Mouse (Mus musculus) lung, adult 18-20 months (tissue): ENCODE data around the gene Hist1h2br.
"Not testable (repeated sequence)": the region's sequence is repeated elsewhere in the genome, so short reads cannot be mapped to it uniquely, and the experiment has no call there.

Source experiments
- DNase-seq, 2 experiments: peaks; one replicate each; pipeline ENCODE4 v3.0.0; 2022; ENCODE audit warnings: mixed read lengths in 2 of 2

Gene Hist1h2br

GRCm38 (mm10) chr13:21847883-21848282 is 14.3 kb downstream of the Hist1h2br start:
- DNase-seq: no peak

GRCm38 (mm10) chr13:21850696-21851095 is 17.2 kb downstream of the Hist1h2br start:
- not testable (repeated sequence) for DNase-seq

GRCm38 (mm10) chr13:21852215-21852945 is 18.8 kb downstream of the Hist1h2br start:
- DNase-seq: no peak

GRCm38 (mm10) chr13:21855146-21855545 is 21.6 kb downstream of the Hist1h2br start:
- DNase-seq: peak; percentile 61 to 62

- peak in 1 of 2 experiments; percentile 4 for DNase-seq
These were observed 22.2 kb downstream of the Hist1h2br start for GRCm38 (mm10) chr13:21855698-21856162.

- DNase-seq: no peak
These were observed 28.1 kb downstream of the Hist1h2br start for GRCm38 (mm10) chr13:21861608-21862007.

GRCm38 (mm10) chr13:21865503-21865902 is 32.0 kb downstream of the Hist1h2br start:
- not testable (repeated sequence) for DNase-seq

- no peak for DNase-seq
These were observed 47.2 kb downstream of the Hist1h2br start for GRCm38 (mm10) chr13:21880735-21881134.

GRCm38 (mm10) chr13:21881878-21882669 is 48.5 kb downstream of the Hist1h2br start:
- DNase-seq: no peak

GRCm38 (mm10) chr13:21882760-21883405 is 49.3 kb downstream of the Hist1h2br start:
- peak in 1 of 2 experiments; percentile 9 for DNase-seq

GRCm38 (mm10) chr13:21883407-21883806 is 49.9 kb downstream of the Hist1h2br start:
- no peak for DNase-seq

- no peak for DNase-seq
These were observed 51.0 kb downstream of the Hist1h2br start for GRCm38 (mm10) chr13:21884586-21884985.
